Mouse (Mus musculus): Measurements from ENCODE around the gene Apba3.
"Not testable (repeated sequence)": the region's sequence is repeated elsewhere in the genome, so short reads cannot be mapped to it uniquely, and the experiment has no call there.

Gene Apba3

DNA sequence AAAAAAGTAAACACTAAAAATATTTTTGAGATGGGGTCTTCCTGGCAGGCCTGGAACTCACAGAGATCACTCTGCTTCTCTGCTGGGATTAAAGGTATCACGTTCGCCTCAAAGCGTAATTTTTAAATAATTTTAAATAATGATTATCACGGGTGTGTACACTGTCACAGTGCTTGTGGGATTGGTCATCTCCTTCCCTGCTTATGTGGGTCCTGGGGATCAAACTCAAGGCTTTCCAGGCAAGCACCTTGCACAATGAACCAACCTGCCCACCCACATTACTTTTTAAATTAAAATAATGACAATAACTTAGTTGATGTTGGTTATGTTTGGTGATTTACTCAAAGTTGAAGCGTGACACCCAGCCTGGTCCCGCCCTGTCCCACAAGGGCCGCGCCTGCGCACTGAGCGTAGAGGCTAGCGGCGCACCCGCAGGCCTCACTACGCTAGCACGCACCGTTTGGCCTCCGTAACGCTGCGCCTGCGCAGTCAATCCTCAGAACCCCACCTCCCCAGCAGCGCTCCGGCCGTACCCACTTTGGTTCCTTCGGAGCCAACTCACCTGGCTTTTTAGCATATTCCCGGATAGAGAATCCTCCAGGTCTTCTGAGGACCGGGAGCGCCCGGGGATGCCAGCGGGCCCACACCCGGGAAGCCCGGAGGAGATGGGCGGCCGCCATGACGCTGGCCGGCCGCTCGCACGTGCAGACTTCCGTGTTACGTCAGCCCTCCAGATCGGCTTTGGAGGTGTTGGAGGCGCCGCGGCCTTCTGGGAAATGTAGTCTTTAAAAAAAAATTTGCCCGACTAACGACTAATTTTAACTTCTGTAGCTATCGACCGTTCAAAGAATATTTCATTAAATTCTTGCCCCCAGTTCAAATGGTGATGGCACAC is at the start of gene Apba3, which contains the start of gene Mrpl54:
TSS of gene Apba3 (plus strand) at position 750 of the 895 bp plus-strand sequence.
TSS of gene Mrpl54 (minus strand) at position 724 of the 895 bp plus-strand sequence.
- peak; percentile 98 for DNase-seq (ENCODE audit: low spot score)

GRCm38 (mm10) chr10:81217267-81217666 is 49.5 kb upstream of the Apba3 start:
- DNase-seq (ENCODE audit: low spot score), result peak; percentile 30

DNA sequence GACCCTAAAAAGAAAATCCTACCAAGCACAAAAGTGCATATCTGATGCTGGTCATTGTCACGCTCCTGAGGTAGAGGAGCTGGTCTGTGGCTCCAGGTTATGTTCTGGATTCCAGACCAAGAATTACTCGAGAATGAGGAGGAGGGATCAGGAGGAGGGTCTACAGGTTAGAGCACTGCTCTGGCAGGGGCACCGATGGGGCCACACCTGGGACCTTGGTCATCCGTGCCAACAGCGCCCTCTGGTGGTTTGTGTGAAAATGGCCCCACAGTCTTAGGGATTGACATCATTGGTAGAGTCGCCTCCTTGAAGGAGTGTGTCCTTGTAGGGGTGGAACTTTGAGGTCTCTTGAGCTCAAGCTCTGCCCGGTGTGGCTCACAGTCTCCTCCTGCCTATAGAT is 48.8 kb upstream of the Apba3 start:
- DNase-seq (ENCODE audit: low spot score), result peak; percentile 34

DNA sequence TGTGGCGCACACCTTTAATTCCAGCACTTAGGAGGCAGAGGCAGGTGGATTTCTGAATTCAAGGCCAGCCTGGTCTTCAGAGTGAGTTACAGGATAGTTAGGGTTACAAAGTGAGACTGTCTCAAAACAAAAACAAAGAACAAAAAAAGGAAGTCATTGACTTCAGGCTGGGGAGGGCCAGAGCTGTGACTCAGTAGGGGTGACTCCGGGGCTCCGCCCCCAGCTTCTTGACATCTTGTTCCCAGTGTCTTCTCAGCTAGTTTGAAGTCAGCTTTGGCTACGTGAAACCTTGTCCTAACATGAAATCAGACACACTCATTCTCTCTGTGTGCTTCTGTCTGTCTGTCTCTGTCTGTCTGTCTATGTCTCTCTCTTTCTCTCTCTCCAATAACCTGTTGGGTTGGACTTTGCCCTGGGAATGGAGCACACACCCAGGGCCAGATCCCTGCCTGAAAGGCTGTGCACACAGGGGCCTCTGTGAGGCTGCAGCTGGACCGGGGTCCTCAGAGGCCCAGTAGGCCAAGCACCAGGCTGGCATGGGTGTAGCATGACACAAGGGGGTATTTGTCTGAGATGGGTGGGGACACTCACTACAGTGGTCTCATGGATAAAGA is 45.3 kb upstream of the Apba3 start:
- no peak for DNase-seq (ENCODE audit: low spot score)

DNA sequence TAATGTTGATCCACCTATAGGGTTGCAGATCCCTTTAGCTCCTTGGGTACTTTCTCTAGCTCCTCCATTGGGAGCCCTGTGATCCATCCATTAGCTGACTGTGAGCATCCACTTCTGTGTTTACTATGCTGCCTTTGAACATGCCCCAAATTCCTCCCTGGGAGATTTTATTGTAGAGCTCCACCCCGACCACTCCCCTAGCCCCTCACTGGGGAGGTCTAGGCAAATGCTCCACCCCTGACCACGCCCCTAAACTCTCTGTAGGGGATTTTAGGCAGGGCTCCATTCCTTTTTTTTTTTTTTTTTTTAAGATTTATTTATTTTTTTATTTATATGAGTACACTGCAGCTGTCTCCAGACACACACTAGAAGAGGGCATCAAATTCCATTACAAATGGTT is 43.0 kb upstream of the Apba3 start:
- not testable (repeated sequence) for DNase-seq (ENCODE audit: low spot score)

- no peak for DNase-seq (ENCODE audit: low spot score)
Measured at GRCm38 (mm10) chr10:81229735-81230437, 36.9 kb upstream of the Apba3 start.

DNA sequence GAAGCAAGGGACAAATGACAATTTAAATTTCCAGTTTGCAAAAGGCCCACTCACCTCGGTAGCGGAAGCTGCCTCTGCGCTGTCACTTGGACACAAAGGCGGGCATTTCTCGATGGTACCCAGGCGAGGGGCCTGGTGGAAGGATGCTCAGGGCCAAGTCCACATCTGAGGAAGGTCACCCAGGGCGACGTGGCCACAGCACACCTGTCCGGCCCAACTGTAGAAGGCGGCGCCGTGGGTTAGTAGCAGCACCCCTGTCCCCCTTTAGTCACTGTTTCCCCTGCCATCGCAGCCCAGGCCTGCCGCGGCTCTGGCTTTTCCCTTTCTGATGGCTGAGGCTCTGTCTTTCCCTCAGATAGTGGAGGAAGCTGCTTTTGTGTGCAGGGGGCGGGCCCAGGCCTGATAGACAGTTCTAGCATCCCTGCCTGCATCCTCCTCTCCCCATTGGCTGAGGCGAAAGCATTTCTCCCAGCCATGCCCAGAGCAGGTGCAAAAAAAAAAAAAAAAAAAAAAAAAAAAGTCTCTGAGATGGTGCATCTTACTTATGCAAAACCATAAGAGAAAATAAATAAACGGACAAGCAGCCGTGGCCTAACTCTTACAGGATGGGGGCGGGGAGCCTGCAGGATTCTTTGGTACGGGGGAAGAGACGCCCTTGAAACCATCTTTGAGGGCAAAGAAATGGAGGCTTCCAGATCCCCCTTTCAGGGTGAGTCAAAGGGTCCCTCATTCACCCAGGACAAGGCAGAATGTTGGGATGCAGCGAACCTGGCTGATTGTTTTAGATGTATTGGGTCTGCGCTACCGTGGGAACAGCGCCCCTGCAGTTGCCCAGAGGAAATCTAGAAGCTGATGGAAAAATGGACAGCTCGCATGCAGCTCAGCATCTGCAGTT is 36.1 kb upstream of the Apba3 start, which contains the start of gene Atcay:
TSS of gene Atcay (minus strand) at position 396 of the 895 bp plus-strand sequence.
- DNase-seq (ENCODE audit: low spot score), result no peak

- no peak for DNase-seq (ENCODE audit: low spot score)
Measured at GRCm38 (mm10) chr10:81231436-81231835, 35.3 kb upstream of the Apba3 start.

DNA sequence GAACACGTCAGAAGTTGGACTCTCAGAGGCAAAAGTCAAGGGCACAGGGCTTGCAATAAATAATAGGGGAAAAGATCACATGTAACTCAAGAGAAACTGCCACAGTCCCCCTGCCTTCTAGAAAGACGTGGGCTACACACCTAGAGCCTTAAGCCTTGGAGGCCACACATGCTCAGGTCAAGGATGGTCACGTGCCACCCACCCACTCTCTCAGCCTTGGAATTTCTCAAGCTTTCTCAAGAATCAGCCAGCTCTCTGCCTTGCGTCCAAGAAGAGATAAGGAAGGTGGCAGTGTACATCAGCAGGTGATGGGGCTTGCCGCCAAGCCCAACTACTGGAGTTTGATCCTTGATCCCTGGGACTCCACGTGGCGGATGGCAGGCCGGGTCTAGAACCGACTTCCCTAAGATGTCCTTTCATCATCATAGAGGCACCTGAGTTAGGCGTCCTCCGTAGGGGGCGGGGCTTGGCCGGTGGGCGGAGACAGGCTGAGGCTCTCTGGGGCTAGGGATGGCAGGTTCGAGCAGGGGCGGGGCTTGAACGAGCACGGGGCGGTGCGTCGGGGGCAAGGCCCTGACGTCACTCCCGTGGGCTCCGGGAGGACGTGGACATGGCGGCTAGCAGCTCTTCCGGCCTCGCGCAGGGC is 34.1 kb upstream of the Apba3 start, which contains the start of gene Zfr2:
TSS of gene Zfr2 (plus strand) at position 576 of the 646 bp plus-strand sequence.
- peak; percentile 60 for DNase-seq (ENCODE audit: low spot score)

DNA sequence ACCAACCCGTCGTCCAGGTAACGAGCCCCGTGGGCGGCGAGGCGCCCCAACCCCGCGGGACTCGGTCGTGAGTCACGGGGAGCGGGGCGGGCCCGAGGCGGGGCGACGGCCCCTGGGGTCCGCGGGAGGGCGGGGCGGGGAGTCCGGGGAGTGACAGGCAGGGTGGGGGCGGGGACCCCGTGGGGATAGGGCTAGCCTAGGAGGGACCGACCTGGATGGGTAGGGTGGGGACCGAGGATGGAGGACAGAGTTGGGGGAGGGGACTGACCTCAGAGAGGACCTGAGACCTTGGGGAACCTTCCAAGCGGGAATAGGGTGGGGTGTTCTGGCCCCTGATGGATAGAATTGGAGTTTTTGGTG is 33.6 kb upstream of the Apba3 start:
- DNase-seq (ENCODE audit: low spot score), result no peak

DNA sequence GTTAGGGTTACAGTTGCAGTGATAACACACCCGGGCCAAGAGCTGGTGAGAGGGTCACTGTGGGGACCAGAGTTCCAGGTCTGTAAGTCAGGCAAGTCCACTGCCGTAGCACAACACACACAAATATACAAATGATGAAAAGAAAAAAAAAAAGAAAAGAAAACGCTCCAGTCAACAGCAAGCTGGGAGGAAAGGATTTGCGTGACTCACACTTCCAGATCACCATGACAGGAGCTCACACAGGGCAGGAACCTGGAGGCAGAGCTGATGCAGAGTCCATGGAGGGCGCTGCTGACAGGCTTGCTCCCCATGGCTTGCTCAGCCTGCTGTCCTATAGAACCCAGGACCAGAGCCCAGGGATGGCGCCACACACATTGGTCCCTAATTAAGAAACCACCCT is 32.6 kb upstream of the Apba3 start:
- no peak for DNase-seq (ENCODE audit: low spot score)

DNA sequence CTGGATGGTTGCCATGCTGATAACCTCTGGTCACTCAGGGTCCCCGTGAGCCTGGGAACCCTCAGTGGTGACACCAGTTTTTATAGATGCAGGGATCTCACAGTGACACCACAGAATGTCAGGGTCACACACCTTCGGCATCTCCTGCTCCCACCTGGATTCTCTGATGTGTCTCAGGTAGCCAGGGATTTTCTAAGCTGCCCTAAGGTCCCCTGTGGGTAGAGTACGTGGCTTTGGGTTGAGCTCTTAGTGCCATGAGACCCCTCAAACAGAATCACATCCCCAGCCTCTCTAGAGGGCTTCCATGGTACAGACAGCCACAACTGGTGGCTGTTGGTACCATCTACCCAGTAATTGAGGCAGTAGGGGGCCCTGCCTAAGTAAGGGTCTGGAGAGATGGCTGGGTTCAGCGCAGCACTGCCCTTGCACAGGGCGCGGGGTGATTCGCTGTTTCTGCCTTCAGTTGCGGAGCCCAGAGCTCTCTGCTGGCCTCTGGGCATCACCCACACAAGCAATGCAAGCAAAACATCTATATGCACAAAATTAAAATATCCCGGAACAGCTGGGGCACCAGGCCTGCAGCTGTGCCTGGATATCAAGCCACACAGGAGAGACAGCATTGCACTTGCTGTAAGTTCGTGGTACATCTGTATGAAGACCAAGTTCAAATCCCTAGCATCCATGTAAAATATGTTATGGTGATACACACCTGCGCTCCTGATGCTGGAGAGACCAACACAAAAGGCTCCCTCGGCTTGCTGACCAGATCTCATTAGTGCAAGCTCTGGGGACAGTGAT is 30.1 kb upstream of the Apba3 start:
- DNase-seq (ENCODE audit: low spot score), result no peak

- DNase-seq (ENCODE audit: low spot score), result no peak
Measured at GRCm38 (mm10) chr10:81238618-81239017, 28.1 kb upstream of the Apba3 start.

DNA sequence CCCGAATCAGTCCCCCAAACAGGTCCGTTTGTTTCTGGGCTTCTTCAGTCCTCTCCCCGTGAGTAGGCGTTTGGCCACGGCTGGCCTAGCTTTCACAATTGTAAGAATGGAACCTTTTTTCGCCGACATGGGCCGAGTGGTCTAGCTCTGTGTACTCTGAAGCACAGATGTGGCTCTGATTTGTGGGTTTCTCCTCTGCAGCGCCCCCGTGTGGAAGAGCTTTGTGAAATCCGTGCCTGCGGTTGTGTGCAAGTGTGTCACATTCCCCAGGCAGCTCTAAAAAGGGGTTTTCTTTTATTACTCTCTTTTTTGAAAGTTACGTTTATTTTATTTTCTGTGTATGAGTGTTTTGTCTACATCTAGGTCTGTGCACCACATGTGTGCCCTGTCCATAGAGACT is 25.9 kb upstream of the Apba3 start:
- peak; percentile 40 for DNase-seq (ENCODE audit: low spot score)

GRCm38 (mm10) chr10:81242021-81242420 is 24.7 kb upstream of the Apba3 start:
- DNase-seq (ENCODE audit: low spot score), result no peak

DNA sequence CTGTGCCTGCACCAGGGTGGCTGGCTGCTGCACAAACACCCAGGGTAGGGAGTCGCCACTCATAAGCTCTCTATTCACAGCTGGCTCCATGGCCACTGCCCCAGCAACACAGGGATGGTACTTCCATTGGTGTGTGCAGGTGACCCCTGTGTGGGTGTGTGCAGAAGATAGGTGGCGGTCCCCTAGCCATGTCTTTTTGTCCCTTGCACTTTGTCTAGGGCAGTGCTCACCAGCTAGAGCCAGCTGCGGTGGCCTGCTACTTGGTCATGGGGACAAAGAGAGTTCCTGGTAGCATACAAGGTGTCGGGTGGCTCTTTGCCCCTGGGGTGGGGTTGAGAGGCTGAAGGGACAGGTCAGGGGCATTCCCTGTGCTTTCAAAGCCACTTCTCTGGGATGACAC is 22.6 kb upstream of the Apba3 start:
- DNase-seq (ENCODE audit: low spot score), result no peak

- DNase-seq (ENCODE audit: low spot score), result no peak
Measured at GRCm38 (mm10) chr10:81244595-81244994, 22.2 kb upstream of the Apba3 start.

DNA sequence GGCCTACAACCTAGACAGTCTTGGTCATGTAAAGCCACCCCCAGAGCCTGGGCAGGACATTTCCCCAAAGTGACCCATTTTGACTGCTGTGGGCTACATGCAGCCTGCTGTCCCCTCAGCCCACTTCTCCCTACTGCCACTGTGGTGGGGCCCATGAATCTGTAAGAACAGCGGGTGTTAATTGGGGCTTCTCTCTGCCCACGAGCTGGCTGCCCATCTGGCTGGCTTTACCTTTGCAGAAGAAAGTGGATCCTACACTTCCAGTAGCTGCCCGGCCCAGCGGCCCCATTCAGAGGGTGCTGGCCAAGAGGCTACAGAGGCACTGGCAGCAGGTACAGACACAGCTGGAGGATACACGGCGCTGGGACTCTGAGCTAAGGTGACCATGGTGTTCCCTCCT is 21.6 kb upstream of the Apba3 start:
- DNase-seq (ENCODE audit: low spot score), result no peak

GRCm38 (mm10) chr10:81247804-81248203 is 19.0 kb upstream of the Apba3 start:
- no peak for DNase-seq (ENCODE audit: low spot score)

- no peak for DNase-seq (ENCODE audit: low spot score)
Measured at GRCm38 (mm10) chr10:81249442-81249841, 17.3 kb upstream of the Apba3 start.

Measured in adipocyte (in vitro differentiated cells).